Mouse (Mus musculus) gastrocnemius, postnatal 36 days (tissue): ENCODE results near the gene Zfr. TPM values are rescaled to one million over a fixed set of nuclear protein-coding genes. Genes with fewer than 3 reads are reported as not detected.
"Not testable (repeated sequence)": the region's sequence is repeated elsewhere in the genome, so short reads cannot be mapped to it uniquely, and the experiment has no call there.

Source experiments
- DNase-seq, 2 experiments: peaks; one replicate each; pipeline ENCODE4 v3.0.0; 2022
- intact Hi-C: fragments of 180-260 bp; cut with DNase I; formaldehyde crosslinking; loops from one replicate; pipeline ENCODE4 v1.15.1; 2025
- total RNA-seq, 2 experiments: library from RNA; stranded (reverse); gene quantifications; 2 replicates each; pipeline ENCODE4 v1.2.3; 2021

The Zfr gene
- total RNA-seq, 2 experiments from 2014 or later = 55.6 to 59.3 TPM

DNA sequence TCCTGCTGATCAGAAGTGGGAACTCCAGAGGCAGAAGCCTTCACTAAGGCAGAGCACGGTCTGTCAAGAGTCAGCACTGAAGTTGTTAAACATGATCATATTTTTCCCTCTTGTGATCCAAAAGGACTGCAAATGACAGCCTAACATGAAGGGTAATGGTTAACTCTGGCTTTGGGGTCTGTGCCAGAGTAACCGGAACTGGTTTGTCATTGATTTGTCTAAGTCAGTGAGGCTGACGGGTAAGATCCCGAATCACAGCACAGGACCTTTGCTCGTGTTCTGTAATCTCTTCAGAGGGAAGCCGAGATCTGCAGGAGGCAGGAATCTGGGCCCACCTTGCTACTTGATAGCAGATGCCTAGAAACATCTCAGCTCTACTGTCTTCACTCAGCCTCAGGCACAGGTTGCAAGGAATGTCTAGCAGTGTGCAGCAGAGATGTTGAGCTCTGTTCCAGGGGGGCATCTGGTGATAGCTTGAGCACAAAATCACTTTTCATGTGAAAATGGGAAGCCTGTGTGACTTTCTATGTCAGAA is 90.0 kb downstream of the Zfr start:
- intact Hi-C loops = no loop called here

DNA sequence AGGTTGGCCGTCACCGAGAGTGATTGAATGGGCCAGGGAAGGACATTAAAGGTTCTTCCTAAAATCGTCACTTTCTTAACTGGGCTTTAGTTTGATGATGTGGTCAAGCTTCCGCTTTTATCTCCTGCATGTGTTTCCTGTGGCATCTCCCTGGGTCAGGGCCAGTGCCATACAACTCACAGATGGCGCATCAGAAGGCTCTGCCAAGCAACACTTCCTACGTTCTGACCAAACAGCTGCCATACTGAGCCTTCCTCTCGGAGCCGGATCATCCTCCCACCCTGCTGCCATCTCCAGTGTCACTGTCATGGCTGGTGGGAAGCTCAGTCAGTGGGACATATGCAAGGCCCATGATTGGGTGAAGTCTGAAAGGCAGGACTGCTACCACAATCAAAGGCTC is 93.9 kb downstream of the Zfr start:
- DNase-seq = no peak
- intact Hi-C loops = no loop called here

More for the DNA sequence above, 90.0 kb downstream of the Zfr start:
- no peak for DNase-seq

DNA sequence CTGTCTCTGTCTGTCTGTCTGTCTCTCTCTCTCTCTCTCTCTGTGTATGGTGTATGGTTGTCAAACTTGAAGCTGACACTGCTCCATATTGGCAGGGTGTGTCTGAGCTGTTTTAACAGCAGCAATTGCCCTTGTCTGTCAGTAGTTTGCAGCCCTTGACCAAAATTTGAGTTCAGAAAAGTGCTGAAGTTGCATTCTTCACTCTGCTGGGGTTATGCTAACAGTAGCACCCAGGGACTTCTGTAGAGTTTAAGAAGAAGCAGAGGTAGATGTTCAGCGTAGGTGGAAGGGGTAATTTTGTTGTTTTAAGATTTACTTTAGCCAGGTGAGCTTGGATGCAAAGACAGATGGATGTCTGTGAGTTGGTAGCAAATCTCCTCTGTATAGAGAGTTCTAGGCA is 94.6 kb downstream of the Zfr start:
- intact Hi-C loops = no loop called here
- no peak for DNase-seq

DNA sequence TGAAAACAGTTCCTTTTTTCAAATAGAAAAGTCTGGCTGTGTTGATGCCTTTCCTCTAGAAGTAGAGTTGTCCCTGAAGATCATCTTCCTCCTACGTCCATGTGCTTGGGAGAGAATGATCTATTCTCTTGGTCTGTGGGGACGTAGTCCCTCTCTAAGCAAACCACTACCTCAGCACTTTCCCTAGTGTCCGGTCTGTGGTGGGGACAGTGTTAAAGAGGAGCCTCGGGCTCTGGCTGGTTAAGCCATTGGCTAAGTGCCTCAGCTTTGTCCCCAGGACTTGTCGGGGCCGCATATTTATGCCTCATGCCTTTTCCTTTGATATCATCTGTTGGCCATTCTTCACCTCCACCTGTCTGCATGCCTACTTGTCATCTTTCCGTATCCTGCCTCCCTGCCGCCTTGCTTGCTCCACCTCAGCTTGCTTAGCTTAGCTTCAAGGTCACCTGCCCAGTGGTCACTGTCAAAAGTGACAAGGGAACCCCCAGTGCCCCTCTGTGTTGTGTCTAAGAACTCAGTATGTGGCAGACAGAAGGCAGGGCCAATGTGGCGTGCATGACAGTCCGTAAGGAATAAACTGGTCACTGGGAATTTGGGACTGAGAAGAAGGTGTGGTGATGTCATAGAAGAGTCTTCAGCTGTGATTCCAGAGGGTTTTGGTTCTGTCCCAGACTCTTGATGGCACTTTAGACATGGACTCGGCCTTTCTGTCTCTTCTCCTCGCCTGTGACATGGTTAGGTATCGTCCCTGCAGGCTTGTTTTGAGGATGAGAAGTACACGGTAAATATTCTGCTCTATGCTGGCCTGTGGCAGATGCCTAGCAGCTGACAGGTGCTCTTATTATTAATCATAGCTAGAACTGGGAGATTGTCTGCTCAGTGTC is 97.1 kb downstream of the Zfr start:
- DNase-seq = no peak
- intact Hi-C loops = no loop called here

DNA sequence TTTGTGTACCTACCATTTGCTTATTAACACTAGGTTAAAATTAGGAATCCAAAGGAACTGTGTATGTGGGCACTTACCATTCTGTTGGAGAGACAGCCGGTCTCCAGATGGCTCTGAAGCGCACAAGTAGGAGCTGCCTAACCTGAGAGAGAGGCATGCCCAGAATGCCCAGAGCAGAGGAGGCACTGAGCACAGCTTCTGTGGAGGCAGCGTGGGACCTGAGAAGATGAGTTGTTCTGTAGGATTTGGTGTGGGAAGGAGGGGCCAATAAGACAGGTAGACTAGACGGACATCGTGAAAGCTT is 97.7 kb downstream of the Zfr start:
- intact Hi-C loops = no loop called here
- DNase-seq = no peak

DNA sequence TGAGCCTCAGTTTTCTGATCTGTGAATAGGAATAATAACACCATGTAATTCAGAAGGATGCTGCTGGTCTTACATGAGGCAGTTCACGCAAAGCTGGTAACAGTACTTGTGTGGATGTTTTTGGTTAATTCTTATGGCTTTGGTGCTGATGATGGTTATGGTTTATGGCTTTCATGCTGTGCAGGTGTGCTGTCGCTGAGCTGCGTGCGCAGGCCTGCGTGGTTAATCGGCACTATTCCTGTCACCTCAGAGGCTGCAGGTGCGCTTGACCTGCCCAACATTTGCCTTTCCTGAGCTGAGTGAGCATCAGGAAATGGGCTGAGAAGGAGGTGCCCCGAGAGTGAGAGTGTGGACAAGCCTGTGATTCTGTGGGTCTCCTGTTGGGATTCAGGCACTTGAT is 98.5 kb downstream of the Zfr start:
- DNase-seq = no peak
- intact Hi-C loops = no loop called here

DNA sequence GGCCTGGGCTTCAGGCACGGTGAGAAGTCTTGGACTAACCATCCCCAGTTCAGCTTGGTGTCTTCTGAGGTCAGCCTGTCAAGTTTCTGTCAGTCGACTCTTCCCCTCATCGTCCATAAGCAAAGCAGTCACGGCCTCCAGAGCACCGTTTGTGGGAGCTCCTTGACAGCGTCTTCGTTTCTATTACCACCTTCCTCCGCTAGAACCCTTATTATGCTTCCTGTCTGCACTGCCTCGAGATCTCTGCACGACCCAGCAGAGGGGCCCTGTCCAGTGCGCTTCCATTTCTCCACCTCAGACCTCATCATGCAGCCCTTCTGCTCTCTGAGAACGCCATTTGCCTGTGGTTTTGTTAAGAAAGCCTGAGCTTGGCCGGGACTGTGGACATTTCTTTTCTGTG is 99.2 kb downstream of the Zfr start:
- intact Hi-C loops = no loop called here
- no peak for DNase-seq

DNA sequence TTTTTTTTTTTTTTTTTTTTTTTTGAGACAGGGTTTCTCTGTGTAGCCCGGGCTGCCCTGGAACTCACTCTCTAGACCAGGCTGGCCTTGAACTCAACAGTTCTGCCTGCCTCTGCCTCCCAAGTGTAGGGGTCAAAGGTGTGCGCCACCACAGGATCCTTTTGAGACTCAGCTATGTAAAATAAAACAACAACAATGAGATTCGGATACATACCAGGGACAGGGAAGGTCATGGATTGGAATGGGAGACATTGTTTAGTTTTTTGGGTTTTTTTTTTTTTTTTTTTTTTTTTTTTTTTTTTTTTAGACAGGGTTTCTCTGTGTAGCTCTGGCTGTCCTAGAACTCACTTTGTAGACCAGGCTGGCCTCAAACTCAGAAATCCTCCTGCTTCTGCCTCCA is 99.7 kb downstream of the Zfr start:
- DNase-seq, intact Hi-C loops: not testable (repeated sequence)

DNA sequence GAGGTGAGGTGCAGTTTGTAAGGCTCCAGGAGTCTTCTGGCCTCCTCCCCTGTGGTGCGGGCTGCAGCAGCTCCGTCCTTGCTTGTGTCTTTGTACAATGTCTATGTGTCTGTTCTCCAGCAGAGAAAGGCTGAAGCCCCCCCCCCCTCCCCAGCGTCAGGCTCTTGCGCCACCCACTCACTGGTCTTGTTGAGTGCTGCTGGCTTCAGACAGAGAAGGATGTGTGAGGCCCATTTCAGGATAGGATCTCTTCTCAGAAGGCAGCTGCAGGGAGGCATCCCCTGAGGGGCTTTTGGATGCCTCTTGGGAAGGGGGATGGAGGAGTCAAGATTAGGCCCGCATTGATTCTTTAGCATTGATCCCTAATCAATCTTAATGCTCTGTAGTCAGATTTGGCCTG is 100.2 kb downstream of the Zfr start:
- DNase-seq = no peak
- intact Hi-C loops = no loop called here

DNA sequence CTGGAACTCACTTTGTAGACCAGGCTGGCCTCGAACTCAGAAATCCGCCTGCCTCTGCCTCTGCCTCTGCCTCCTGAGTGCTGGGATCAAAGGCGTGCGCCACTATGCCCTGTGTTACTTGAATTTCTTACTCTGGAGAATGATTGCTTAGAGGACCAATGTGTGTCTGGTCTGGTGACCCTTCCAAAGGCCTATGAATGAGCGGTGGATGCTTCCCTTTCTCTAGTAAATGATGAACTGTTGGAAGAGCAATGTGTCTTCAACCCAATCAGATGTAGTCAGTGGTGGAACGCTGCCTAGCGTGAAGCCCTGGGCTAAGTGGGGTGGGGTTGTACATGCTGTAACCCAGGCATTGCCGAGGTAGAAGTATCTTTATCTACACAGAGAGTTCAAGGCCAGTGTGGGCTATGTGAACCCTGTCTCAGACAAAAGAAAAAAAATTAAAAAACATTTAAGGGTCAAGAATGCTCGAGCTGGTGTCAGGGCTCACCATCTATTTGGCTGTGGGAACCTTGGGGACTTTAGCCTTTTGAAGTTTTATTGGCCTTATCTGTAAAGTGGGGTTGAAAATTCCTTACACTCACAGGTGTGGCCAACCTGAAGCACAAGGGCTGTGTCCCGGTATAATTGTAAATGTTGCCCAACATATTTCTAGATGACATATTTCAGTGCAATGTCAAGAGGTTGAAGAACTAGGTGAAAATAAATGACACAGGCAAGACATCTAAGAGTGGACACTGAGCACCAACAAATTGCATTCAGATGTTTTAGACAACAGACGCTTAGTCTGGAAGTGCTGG is 101.2 kb downstream of the Zfr start:
- intact Hi-C loops = no loop called here

DNA sequence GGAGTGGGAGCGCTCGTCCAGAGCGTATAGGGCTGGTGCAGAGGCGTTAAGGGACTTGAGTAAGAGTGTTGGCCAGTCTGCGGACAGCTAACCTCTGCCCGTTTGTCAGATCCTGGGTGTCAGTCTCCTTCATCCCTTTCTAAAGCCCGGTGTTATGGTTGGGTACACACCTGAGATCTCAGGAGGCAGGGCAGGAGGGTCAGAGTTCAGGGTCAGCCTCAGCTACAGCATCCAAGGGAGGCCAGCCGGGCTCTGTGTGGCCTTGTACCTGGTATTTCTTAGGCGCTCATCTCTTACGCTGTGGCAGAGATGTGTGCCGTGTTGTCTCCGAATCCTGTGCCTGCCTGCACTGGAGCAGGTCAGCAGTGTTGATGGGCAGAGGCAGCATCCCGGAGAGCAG is 103.5 kb downstream of the Zfr start:
- intact Hi-C loops = no loop called here
- DNase-seq = no peak

More for the DNA sequence above, 101.2 kb downstream of the Zfr start:
- DNase-seq = no peak

DNA sequence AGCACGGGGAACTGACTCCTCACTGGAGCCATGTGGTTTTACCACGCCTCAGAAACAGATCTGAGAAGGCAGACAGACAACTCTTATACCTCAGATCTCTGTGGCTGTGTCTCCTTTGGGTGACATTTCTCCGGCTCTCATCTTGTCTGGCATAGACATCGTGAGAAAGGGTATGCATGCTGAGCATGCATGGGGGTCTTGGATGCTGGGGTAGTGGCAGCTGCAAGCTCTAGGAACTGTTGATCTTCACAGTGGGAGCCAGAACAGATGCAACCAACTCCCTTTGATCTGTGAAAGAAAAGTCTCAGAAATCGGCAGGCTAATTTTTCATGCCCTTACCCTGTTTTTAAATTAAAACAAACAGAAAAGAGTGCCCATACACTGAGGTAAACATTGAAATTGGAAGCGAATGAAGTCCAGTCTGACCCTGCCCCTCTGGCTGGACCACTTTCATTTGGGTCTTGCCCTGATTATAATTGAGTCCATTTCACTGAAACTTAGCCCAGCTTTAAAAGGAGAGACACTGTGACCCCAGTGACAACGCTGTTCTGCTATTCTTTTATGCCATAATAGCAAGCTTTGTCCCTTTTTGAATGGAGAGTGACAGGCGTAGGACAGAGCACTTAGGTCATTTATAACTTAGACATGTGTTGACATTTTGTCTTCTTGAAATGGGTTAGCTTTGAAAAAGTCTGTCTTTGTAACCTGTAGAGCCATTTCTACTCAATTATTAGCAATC is 105.1 kb downstream of the Zfr start:
- DNase-seq = no peak
- intact Hi-C loops = no loop called here

DNA sequence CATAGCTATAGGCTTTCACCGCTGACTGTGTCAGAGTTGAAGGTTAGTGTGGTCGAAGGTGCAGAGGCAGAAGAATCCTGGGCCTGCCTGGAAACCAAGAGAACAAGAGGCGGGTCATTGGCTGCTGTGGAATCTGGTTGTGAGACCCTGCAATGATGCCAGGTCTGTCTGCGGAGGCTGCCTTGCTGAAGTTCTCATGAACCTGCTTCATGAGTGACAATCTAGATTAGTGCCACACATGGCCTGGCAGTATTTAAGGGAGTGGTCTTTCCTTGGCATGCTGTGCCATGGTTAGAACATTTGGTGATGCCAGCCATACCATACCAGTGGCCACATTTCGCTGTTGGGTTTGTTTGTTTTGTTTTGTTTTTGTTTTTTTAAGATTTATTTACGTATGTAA is 105.8 kb downstream of the Zfr start:
- no peak for DNase-seq
- intact Hi-C loops = no loop called here

DNA sequence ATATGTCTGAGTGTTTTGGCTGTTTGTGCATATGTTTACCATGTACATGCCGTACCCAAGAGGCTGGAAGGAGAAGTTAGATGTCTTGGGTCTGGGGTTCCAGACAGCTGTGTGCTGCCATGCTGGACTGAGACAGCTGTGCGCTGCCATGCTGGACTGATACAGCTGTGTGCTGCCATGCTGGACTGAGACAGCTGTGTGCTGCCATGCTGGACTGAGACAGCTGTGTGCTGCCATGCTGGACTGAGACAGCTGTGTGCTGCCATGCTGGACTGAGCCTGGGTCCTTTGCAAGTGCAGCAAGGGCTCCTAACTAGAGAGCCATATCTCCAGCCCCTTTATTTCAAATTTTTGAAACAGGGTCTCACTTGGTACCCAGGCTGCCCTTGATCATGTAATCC is 106.6 kb downstream of the Zfr start:
- intact Hi-C loops = no loop called here
- no peak for DNase-seq

DNA sequence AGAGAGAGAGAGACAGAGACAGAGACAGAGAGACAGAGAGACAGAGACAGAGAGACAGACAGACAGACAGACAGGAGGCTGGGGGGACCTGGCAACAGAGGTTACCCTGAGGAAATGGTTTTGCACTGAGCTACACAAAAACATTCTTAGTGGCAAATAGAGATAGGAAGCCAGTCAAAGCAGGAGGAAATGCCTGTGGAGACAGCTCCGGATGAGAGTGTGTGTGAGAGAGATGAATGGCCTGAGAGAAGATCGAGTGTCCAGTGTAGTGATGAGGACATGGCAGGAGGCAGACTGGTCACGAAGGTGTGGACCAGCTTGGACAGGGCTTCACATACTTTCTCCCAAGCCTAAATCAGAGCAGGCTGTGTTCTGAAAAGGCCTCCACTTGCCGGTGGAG is 107.4 kb downstream of the Zfr start:
- intact Hi-C loops = no loop called here
- DNase-seq = no peak

DNA sequence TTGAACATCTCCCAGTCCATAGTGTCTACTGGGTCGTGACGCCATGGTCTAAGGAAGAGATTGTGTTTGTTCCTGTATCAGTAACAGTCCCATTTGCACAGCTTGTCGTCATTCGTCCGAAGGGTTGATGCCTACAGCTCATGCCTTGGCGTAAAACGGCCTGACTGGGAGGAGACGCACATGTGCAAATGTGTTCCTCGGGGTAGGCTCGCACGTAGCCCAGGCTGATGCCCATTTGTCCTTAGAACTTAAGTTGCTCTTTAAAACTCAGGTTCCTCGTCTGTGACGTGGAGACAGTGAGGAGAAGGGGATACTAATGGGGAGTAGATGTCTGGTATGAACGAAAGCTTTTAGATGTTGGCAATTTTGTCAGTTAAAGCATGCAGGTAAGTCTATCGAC is 109.3 kb downstream of the Zfr start:
- intact Hi-C loops = no loop called here

DNA sequence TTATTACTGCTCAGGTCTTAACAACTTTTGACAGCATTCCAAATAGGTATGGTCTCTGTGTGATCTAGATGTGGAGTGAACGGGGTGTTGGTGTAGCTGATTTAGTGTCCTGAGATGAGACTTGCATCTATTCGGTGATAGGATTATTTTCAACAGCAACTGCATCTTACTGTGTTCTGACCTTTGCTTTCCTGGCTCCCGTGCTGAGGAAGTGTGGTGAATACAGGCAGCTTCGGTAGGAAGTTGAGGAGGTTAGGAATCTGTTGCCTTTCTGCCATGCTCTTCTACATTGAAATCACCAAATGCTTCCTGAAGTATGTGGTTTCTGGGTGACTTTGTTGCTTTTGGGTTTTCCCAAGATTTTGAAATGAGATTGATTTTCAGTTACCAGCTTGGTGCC is 109.7 kb downstream of the Zfr start:
- no peak for DNase-seq
- intact Hi-C loops = no loop called here

More for the DNA sequence above, 109.3 kb downstream of the Zfr start:
- no peak for DNase-seq

DNA sequence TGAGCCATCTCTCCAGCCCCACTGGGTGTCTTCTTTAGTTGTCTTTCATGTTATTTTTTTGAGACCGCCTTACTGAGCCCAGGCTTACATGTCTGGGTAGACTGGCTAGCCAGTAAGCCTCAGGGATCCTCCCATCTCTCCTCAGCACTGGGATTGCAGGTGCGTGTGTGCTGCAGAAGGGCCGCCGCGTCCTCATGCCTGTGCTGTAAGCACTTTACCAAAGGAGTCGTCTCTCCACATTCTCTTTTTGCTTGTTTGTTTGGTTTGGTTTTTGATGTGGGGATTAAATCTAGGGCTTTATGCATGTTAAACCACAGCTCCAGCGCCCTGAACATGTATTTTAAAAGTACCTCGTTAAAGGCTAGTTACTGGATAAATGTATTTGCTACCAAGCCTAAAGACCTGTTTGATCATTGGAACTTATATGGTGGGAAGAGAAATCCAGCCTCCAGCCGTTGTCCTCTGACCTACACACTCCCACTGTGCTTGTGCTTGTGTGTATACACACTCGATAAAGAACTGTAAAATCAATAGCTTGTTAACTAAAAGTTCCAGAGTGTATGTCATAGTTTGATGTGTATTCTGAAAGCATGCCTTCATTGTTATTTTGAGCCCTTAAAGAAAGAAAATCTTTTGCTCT is 112.1 kb downstream of the Zfr start:
- DNase-seq = no peak
- intact Hi-C loops = no loop called here

DNA sequence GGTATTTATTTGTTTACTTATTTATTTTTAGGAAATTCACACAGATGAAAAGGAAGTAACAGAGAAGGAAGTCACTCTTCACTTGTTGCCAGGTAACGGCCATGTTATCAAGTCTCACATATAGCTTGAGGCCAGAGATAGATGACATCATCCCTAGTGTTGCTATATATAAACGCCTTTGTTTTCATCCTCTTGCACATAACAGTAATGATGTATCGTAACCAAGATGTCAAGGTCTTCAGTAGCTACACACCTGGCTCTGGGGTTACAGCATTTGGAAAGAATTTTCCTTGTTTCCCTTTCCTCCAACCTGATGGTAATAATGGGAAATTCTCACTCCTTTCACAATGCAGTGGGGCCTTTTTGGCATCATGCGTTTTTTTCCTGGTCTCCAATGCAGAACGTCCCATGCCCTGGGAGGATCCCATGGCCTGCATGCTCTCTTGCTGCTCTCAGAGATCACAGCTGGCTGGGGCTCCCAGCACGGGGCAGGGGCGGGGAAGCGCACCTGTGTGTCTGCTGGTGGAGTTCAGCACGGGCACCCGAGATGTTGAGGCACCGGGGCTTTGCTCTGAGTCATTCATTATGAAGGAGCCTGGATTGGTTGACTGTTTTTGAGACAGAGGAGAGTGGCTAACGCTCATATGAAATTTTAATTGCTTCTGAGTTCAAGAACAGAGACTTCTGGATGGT is 112.8 kb downstream of the Zfr start:
- DNase-seq = no peak
- intact Hi-C loops = no loop called here

DNA sequence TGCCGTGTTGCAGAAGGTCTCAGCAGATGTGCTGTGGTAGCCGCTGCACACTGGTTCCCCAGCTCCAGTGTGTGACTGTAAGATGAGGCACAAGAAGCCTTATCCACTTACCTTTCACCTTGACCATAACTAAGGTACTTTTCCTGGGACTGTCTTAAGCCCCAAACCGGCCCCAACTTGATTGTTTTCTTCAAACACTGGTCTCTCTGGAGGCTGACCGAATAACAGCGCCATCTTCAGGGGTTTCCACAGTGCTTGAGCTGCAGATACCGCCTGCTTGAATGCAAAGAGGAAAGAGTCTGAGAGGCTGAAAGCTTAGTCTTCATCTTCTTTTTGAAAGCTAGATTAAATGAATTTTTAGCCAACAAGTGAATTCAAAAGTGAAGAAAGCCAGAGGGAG is 113.8 kb downstream of the Zfr start:
- intact Hi-C loops = no loop called here
- DNase-seq = no peak
